Mouse (Mus musculus): ENCODE results near the gene Tnks1bp1.

GRCm38 (mm10) chr2:85050001-85050634, 2.3 kb downstream of the Tnks1bp1 start:
- TF ChIP-seq CTCF (IDR thresholded peaks at IDR 0.05; ENCODE audit: low read depth) (no peak), EP300 (IDR thresholded peaks at IDR 0.05; ENCODE audit: low read depth) (no peak)
